8 mouse cellular contexts compared by ENCODE assay signal in genomic region chr8:80753017-80753715, GRCm38 (mm10). TPM values are rescaled to one million over a fixed set of nuclear protein-coding genes. Genes with fewer than 3 reads are reported as not detected.
DNase-seq lines count a peak whose midpoint lies in the region; ATAC-seq and TF ChIP-seq lines count a peak whose summit lies in the region.

No protein-coding gene starts in this region.

- DNase-seq in ZHBTc4 (ENCODE audit: low read depth, low spot score) = peak; percentile 90
- DNase-seq in cerebellum, postnatal 4 days (ENCODE audit: low spot score in 2 of 2) = peak; percentile 78 to 86
- DNase-seq in gastrocnemius, adult 18-20 months (ENCODE audit: low spot score) = peak; percentile 83
- peak; percentile 92 for DNase-seq in hindbrain, postnatal 0 days (ENCODE audit: low spot score)
- peak; percentile 73 to 80 for DNase-seq in layer of hippocampus, postnatal 36 days
- DNase-seq in right cerebral cortex, postnatal 10 days (ENCODE audit: low spot score in 2 of 2) = peak; percentile 82 to 89
- peak; percentile 33 for DNase-seq in urinary bladder, postnatal 10 days (ENCODE audit: low spot score)

- no peak overlapping the region for H3K4me2 ChIP-seq in hindbrain, postnatal 0 days (ENCODE audit: low read depth, low read length)

- TF ChIP-seq CTCF in hindbrain, postnatal 0 days (IDR thresholded peaks at IDR 0.05; ENCODE audit: low read depth) = peak; percentile 97

- 31% methylated on average over 9 of the region's 9 CpGs for WGBS in hindbrain, postnatal 0 days

- H3K9ac ChIP-seq in hindbrain, postnatal 0 days (replicated peaks; ENCODE audit: low read length) = no peak overlapping the region

- no peaks in the 10 kb centered on the region for H3K27me3 ChIP-seq in hindbrain, postnatal 0 days (ENCODE audit: insufficient read depth, low read length)

- no peaks in the 10 kb centered on the region for H3K36me3 ChIP-seq in hindbrain, postnatal 0 days (ENCODE audit: insufficient read depth, low read length)

- no peak overlapping the region for H3K4me3 ChIP-seq in hindbrain, postnatal 0 days (ENCODE audit: low read length)

- H3K27ac ChIP-seq in hindbrain, postnatal 0 days = no peak overlapping the region

- ATAC-seq in hindbrain, postnatal 0 days = peak; percentile 88
- ATAC-seq in megakaryocyte-erythroid progenitor cell, adult 5-6 weeks (replicated peaks; ENCODE audit: low FRiP score, low TSS enrichment, poor library complexity, severe bottlenecking) = peak; percentile 84

- H3K4me1 ChIP-seq in hindbrain, postnatal 0 days (ENCODE audit: insufficient read depth, low read length) = no peaks in the 10 kb centered on the region

- no peaks in the 10 kb centered on the region for H3K9me3 ChIP-seq in hindbrain, postnatal 0 days (ENCODE audit: low read length)

RNA-seq across cellular contexts. Expression of gene Smarca5, which starts 13.9 kb away (rescaled TPM):
- total RNA-seq in gastrocnemius, adult 18-20 months (2021) = 10 to 100 TPM; 28.2 to 32.6 TPM
- 22.6 and 27.3 TPM in 2 replicates for total RNA-seq in hindbrain, postnatal 0 days (2014; rRNA removed)
- polyA plus RNA-seq in hindbrain, postnatal 0 days (2015; fragmentation: Nextera tagmentation; extraction: Ambion mirVana) = 39.7 and 43.7 TPM in 2 replicates
- total RNA-seq in layer of hippocampus, postnatal 36 days (2021) = 10 to 100 TPM; 62.9 to 64.6 TPM
- total RNA-seq in megakaryocyte-erythroid progenitor cell, adult 5-6 weeks (2014; fragmentation: Nextera tagmentation) = 97.6 and 109 TPM in 2 replicates
- total RNA-seq in megakaryocyte-erythroid progenitor cell, adult 5-6 weeks (2017) = 259 and 266 TPM in 2 replicates

Comparison
In these comparisons a context has a peak if more than half of its experiments do, and no peak if none do; other contexts are left out.
1. DNase-seq: peak in every context shown above with its lines; median percentile 92 in hindbrain, postnatal 0 days; 90 in ZHBTc4; 86 in right cerebral cortex, postnatal 10 days; 83 in gastrocnemius, adult 18-20 months; 82 in cerebellum, postnatal 4 days; 76 in layer of hippocampus, postnatal 36 days; 33 in urinary bladder, postnatal 10 days.